Mouse (Mus musculus) intestine, postnatal 0 days (tissue): ENCODE measurements at regions not wholly inside any gene's neighbourhood (a gene's known extent, or its start where the extent isn't known, plus 50 kb on each side); places are given as distances from the start of the nearest gene placed in this dataset.

Experiments used
- ATAC-seq: fragments of 200-750 bp; cut with Nextera tagmentation; 2 replicates; pipeline ENCODE4 v1.8.0; 2017; ENCODE audit warnings: mild to moderate bottlenecking, moderate TSS enrichment, moderate library complexity
- H3K27ac ChIP-seq: fragments of 300-500 bp; sonication (generic); 2 replicates; pipeline ENCODE4 v1.5.1; 2014; ENCODE audit warnings: mild to moderate bottlenecking, low read depth, low read length, moderate library complexity
- H3K27me3 ChIP-seq: fragments of 300-500 bp; sonication (generic); replicated peaks from 2 replicates; pipeline ENCODE4 v1.6.1; 2014; ENCODE audit warnings: low read length, mixed read lengths; ENCODE audit not compliant: control insufficient read depth, insufficient read depth
- H3K36me3 ChIP-seq: fragments of 300-500 bp; sonication (generic); 2 replicates; pipeline ENCODE4 v1.6.1; 2014; ENCODE audit warnings: mild to moderate bottlenecking, moderate library complexity; ENCODE audit not compliant: control insufficient read depth, insufficient read depth
- H3K4me1 ChIP-seq: fragments of 300-500 bp; sonication (generic); replicated peaks from 2 replicates; pipeline ENCODE4 v1.6.1; 2014; ENCODE audit warnings: antibody characterized with exemption, low read length, mixed read lengths; ENCODE audit not compliant: control insufficient read depth, insufficient read depth
- H3K4me2 ChIP-seq: fragments of 300-500 bp; sonication (generic); replicated peaks from 2 replicates; pipeline ENCODE4 v1.6.1; 2014; ENCODE audit warnings: low read depth, mild to moderate bottlenecking, moderate library complexity
- H3K4me3 ChIP-seq: fragments of 300-500 bp; sonication (generic); 2 replicates; pipeline ENCODE4 v1.5.1; 2014; ENCODE audit warnings: low read depth, low read length
- H3K9ac ChIP-seq: fragments of 300-500 bp; sonication (generic); 2 replicates; pipeline ENCODE4 v1.6.1; 2014; ENCODE audit warnings: mild to moderate bottlenecking, low read depth, low read length
- H3K9me3 ChIP-seq: fragments of 300-500 bp; sonication (generic); 2 replicates; pipeline ENCODE4 v1.6.1; 2016; ENCODE audit warnings: mixed run types; ENCODE audit not compliant: control insufficient read depth
- CTCF ChIP-seq: sonication (generic); IDR thresholded peaks from 2 replicates; pipeline ENCODE4 v1.5.1; 2016; ENCODE audit warnings: low read depth, mild to moderate bottlenecking, control low read depth, antibody characterized with exemption, moderate library complexity
- WGBS: fragments of 180-500 bp; shearing (Covaris S2); extraction: QIAGEN DNeasy Blood & Tissue Kit; methylation state at CpG from one replicate; pipeline ENCODE4 v1.1.7; 2014; 5-methylcytosine and 5-hydroxymethylcytosine counted together

- Histone ChIP-seq H3K27me3 (no peaks in the 10 kb centered on the region), H3K27ac (no peak overlapping the region), H3K9ac (no peak overlapping the region), H3K4me2 (no peak overlapping the region), H3K4me3 (no peak overlapping the region), H3K4me1 (no peaks in the 10 kb centered on the region), H3K36me3 (no peaks in the 10 kb centered on the region), H3K9me3 (no peaks in the 10 kb centered on the region)
- no peak for ATAC-seq
- WGBS, result 82% methylated on average over 7 of the region's 7 CpGs
- no peak for TF ChIP-seq CTCF
These were observed 336.4 kb downstream of the Nuak1 start for GRCm38 (mm10) chr10:84103985-84104384.

DNA sequence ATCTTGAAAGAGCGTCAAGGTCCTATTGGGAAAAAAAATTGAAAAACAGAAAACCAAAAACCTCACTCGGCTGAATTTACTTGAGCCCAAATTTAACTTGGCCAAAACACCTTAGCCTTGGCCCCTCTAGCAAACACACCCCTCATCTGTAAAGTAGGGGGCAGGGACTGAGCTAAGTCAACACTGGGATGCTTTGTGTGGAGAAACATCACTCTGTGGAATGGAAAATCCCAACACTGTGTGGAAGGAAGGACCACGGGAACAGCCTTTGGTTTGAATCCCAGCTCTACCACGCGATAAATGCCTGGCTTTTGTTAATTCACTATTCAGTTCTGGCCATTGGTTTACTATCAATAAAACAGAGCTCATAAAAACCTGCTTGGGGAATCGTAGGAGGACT, 335.8 kb downstream of the Nuak1 start:
- WGBS, result 67% methylated on average over 6 of the region's 6 CpGs
- H3K36me3 ChIP-seq, result no peaks in the 10 kb centered on the region
- H3K4me3 ChIP-seq, result no peak overlapping the region
- H3K27me3 ChIP-seq, result no peaks in the 10 kb centered on the region
- no peak overlapping the region for H3K27ac ChIP-seq
- H3K9ac ChIP-seq, result no peak overlapping the region
- H3K4me1 ChIP-seq, result peaks cover under 1% of the 10 kb centered on the region; the same call in 1 of the 2 replicates
- ATAC-seq, result no peak
- no peak overlapping the region for H3K4me2 ChIP-seq
- no peak for TF ChIP-seq CTCF
- H3K9me3 ChIP-seq, result no peaks in the 10 kb centered on the region

DNA sequence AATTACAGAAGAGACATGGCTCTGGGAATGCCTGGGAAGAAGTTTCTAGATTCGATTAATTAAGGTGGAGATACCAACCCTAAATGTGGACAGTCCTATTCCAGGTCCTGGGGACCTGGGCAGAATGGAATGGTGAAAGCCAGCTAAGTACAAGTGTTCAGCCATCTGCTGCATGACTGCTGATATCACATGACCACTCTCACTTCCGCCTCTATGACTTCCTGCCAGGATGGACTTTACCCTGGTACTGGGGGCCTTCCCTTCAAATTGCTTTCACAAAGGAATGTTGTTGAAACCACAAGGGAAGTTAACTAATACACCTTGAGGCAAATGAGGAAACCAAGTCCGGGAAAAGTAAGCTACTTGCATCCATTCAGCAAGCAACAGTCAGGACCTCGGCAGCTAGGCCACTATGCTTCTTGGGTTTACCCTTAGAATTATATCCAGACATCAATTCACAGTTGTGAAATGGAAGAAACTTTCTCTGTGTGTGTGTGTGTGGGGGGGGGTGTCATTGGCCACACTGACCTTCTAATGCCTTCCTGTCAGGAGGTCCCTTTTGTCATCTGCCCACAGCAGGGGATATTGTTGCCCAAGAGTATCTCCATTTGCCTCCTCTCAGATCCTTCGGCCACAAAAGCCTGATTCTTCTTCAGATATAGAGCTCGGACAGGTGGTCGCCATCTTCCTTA, 330.6 kb downstream of the Nuak1 start:
- ATAC-seq, result peak; percentile 47; the same call in 1 of the 2 replicates
- H3K4me1 ChIP-seq, result peaks cover 4% of the 10 kb centered on the region; the same call in 1 of the 2 replicates
- no peak overlapping the region for H3K4me2 ChIP-seq
- 73% methylated on average over 7 of the region's 7 CpGs for WGBS
- H3K36me3 ChIP-seq, result no peaks in the 10 kb centered on the region
- H3K27me3 ChIP-seq, result no peaks in the 10 kb centered on the region
- no peak for TF ChIP-seq CTCF
- no peak overlapping the region for H3K9ac ChIP-seq
- no peaks in the 10 kb centered on the region for H3K9me3 ChIP-seq
- H3K27ac ChIP-seq, result no peak overlapping the region
- H3K4me3 ChIP-seq, result no peak overlapping the region

DNA sequence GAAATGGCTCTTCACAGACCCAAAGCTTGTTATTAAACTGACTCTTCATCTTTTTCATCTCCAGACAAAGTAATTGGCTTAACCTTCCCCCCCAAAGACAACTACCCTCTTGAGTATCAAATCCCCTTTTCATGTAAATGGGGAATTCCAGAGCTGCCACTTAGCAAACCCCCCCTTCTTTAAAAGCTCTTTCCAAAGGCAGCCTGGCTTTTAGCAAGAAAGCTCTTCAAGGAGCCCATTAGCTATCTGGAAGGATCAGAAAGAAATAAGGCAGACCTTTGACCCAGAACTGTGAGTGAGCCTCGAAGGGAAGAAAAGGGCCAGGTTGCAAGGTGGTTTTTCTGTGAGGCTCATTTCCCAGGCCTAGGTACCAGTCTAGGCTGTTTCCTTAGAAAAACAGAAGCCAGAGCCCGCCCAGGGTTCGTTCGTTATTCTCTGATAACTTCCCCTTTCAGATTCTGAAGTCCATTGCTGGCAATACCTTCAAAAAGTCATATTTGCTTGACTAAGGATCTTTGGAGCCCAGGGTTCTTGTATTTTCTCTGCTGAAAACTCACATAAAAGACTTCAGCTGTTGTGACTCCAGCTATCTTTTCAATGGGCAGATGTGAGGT, 329.9 kb downstream of the Nuak1 start:
- H3K4me1 ChIP-seq, result peaks cover 4% of the 10 kb centered on the region; the same call in 1 of the 2 replicates
- H3K27ac ChIP-seq, result no peak overlapping the region
- H3K27me3 ChIP-seq, result no peaks in the 10 kb centered on the region
- no peak for ATAC-seq
- H3K9ac ChIP-seq, result no peak overlapping the region
- no peaks in the 10 kb centered on the region for H3K9me3 ChIP-seq
- H3K4me3 ChIP-seq, result no peak overlapping the region
- no peak overlapping the region for H3K4me2 ChIP-seq
- 58% methylated on average over 4 of the region's 4 CpGs for WGBS
- no peak for TF ChIP-seq CTCF
- no peaks in the 10 kb centered on the region for H3K36me3 ChIP-seq

DNA sequence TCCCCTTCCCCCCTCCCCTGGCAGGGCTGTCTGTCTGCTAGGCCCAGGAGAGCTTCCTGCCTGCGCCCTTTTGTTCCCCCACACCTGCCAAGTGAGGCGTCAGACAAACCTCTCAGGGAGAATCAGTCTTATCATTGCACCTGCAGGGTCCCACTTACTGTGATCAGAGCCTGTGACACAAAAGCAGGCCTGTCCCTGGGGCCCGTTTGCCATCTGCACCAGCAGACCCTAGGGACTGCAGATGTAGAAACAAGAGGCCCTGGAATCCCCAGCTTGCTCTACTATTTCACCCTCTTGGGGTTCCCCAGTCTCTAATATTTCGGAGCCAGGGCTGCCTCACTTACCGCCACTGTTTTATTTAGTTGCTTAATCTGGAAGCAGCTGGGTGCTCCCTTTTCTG, 328.9 kb downstream of the Nuak1 start:
- no peaks in the 10 kb centered on the region for H3K9me3 ChIP-seq
- no peak overlapping the region for H3K4me2 ChIP-seq
- TF ChIP-seq CTCF, result no peak
- ATAC-seq, result no peak
- no peak overlapping the region for H3K9ac ChIP-seq
- 68% methylated on average over 5 of the region's 5 CpGs for WGBS
- no peaks in the 10 kb centered on the region for H3K27me3 ChIP-seq
- H3K4me1 ChIP-seq, result peaks cover 4% of the 10 kb centered on the region; the same call in 1 of the 2 replicates
- no peak overlapping the region for H3K27ac ChIP-seq
- no peaks in the 10 kb centered on the region for H3K36me3 ChIP-seq
- no peak overlapping the region for H3K4me3 ChIP-seq

DNA sequence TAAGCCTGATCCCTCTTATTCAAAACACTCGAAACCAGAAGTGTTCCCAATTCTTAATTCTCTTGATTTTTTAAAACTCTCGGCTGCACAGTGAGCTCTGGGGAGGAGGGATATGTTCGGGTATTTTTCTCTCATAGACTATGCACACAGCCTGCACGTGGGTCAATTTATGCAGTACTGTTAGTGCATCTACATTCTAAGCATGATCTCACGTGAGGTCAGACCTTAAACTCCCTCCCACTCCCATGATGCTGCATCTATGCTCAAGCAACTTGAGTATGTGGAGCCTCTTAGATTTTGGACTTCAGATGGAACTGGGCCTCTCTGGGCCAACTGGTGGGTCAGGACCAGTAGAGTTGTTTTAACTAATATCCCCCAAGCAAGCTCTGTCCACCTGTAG, 328.5 kb downstream of the Nuak1 start:
- TF ChIP-seq CTCF, result no peak
- Histone ChIP-seq H3K4me1 (peaks cover 4% of the 10 kb centered on the region; the same call in 1 of the 2 replicates), H3K9ac (no peak overlapping the region), H3K9me3 (no peaks in the 10 kb centered on the region), H3K36me3 (no peaks in the 10 kb centered on the region), H3K27ac (no peak overlapping the region), H3K4me2 (no peak overlapping the region), H3K27me3 (no peaks in the 10 kb centered on the region), H3K4me3 (no peak overlapping the region)
- 74% methylated on average over 5 of the region's 5 CpGs for WGBS
- ATAC-seq, result no peak
